Mouse (Mus musculus): ENCODE measurements around the gene Phactr1. TPM values are rescaled to one million over a fixed set of nuclear protein-coding genes. Genes with fewer than 3 reads are reported as not detected.

Phactr1 gene
- polyA plus RNA-seq, 2 experiments, result 3.6 to 6.7 TPM

GRCm38 (mm10) chr13:43167721-43168120 lies 487.3 kb downstream of the Phactr1 start:
- no peak overlapping the region for H3K9ac ChIP-seq (ENCODE audit: low read depth, low read length, severe bottlenecking)
- no peaks in the 10 kb centered on the region for H3K27me3 ChIP-seq (ENCODE audit: control insufficient read depth, insufficient read depth, low read length)
- H3K4me3 ChIP-seq (replicated peaks; ENCODE audit: low read length), result no peak overlapping the region
- no peak overlapping the region for H3K4me2 ChIP-seq (replicated peaks; ENCODE audit: low read depth, low read length, severe bottlenecking)
- no peaks in the 10 kb centered on the region for H3K4me1 ChIP-seq (ENCODE audit: control insufficient read depth, insufficient read depth, low read length)
- 81% methylated on average over 9 of the region's 9 CpGs for WGBS
- no peaks in the 10 kb centered on the region for H3K9me3 ChIP-seq (ENCODE audit: control insufficient read depth, low read length)
- H3K36me3 ChIP-seq (ENCODE audit: control insufficient read depth, insufficient read depth, low read length), result peaks cover 30% of the 10 kb centered on the region
- ATAC-seq (ENCODE audit: low FRiP score, low read depth), result no peak
- TF ChIP-seq POLR2A (IDR thresholded peaks at IDR 0.05; ENCODE audit: borderline replicate concordance, extremely low read depth, insufficient read depth, insufficient read length), result no peak
- DNase-seq (ENCODE audit: low spot score), result no peak
- no peak overlapping the region for H3K27ac ChIP-seq (replicated peaks; ENCODE audit: low read depth, low read length)

- DNase-seq (ENCODE audit: low spot score) (peak; percentile 93), ATAC-seq (ENCODE audit: low FRiP score, low read depth) (peak; percentile 94)
- no peaks in the 10 kb centered on the region for H3K4me1 ChIP-seq (ENCODE audit: control insufficient read depth, insufficient read depth, low read length)
- no peaks in the 10 kb centered on the region for H3K27me3 ChIP-seq (ENCODE audit: control insufficient read depth, insufficient read depth, low read length)
- H3K9ac ChIP-seq (ENCODE audit: low read depth, low read length, severe bottlenecking), result peak within 1 kb of the TSS; percentile 68
- peak within 1 kb of the TSS; percentile 49 for H3K4me3 ChIP-seq (replicated peaks; ENCODE audit: low read length)
- peaks cover 9% of the 10 kb centered on the region for H3K36me3 ChIP-seq (ENCODE audit: control insufficient read depth, insufficient read depth, low read length)
- H3K4me2 ChIP-seq (replicated peaks; ENCODE audit: low read depth, low read length, severe bottlenecking), result peak within 1 kb of the TSS; percentile 56
- peak within 1 kb of the TSS; percentile 61 for H3K27ac ChIP-seq (replicated peaks; ENCODE audit: low read depth, low read length)
- peak; percentile 58; the same call in 1 of the 2 replicates for TF ChIP-seq POLR2A (IDR thresholded peaks at IDR 0.05; ENCODE audit: borderline replicate concordance, extremely low read depth, insufficient read depth, insufficient read length)
- H3K9me3 ChIP-seq (ENCODE audit: control insufficient read depth, low read length), result no peaks in the 10 kb centered on the region
- 2% methylated on average over 48 of the region's 48 CpGs for WGBS
Measured at GRCm38 (mm10) chr13:43171020-43171710, 490.7 kb downstream of the Phactr1 start, which contains the start of gene Tbc1d7. TSS of gene Tbc1d7 (minus strand) at chr13:43171501.

- no peak for DNase-seq (ENCODE audit: low spot score)
- H3K9ac ChIP-seq (ENCODE audit: low read depth, low read length, severe bottlenecking), result no peak overlapping the region; the same call in 1 of the 2 replicates
- no peaks in the 10 kb centered on the region for H3K27me3 ChIP-seq (ENCODE audit: control insufficient read depth, insufficient read depth, low read length)
- no peaks in the 10 kb centered on the region for H3K4me1 ChIP-seq (ENCODE audit: control insufficient read depth, insufficient read depth, low read length)
- H3K4me2 ChIP-seq (replicated peaks; ENCODE audit: low read depth, low read length, severe bottlenecking), result peak overlapping the region; percentile 56
- H3K36me3 ChIP-seq (ENCODE audit: control insufficient read depth, insufficient read depth, low read length), result peaks cover 9% of the 10 kb centered on the region
- peak overlapping the region; percentile 61; the same call in 1 of the 2 replicates for H3K27ac ChIP-seq (replicated peaks; ENCODE audit: low read depth, low read length)
- 41% methylated on average over 14 of the region's 14 CpGs for WGBS
- peak overlapping the region; percentile 49 for H3K4me3 ChIP-seq (replicated peaks; ENCODE audit: low read length)
- TF ChIP-seq POLR2A (IDR thresholded peaks at IDR 0.05; ENCODE audit: borderline replicate concordance, extremely low read depth, insufficient read depth, insufficient read length), result no peak
- no peaks in the 10 kb centered on the region for H3K9me3 ChIP-seq (ENCODE audit: control insufficient read depth, low read length)
- no peak for ATAC-seq (ENCODE audit: low FRiP score, low read depth)
Measured at GRCm38 (mm10) chr13:43172036-43172713, 491.8 kb downstream of the Phactr1 start.

GRCm38 (mm10) chr13:43173262-43173661 lies 492.8 kb downstream of the Phactr1 start:
- WGBS, result 16% methylated on average over 9 of the region's 9 CpGs
- Histone ChIP-seq H3K27me3 (ENCODE audit: control insufficient read depth, insufficient read depth, low read length) (no peaks in the 10 kb centered on the region), H3K27ac (replicated peaks; ENCODE audit: low read depth, low read length) (no peak overlapping the region), H3K9me3 (ENCODE audit: control insufficient read depth, low read length) (no peaks in the 10 kb centered on the region), H3K4me3 (replicated peaks; ENCODE audit: low read length) (no peak overlapping the region), H3K4me1 (ENCODE audit: control insufficient read depth, insufficient read depth, low read length) (no peaks in the 10 kb centered on the region), H3K9ac (ENCODE audit: low read depth, low read length, severe bottlenecking) (no peak overlapping the region), H3K36me3 (ENCODE audit: control insufficient read depth, insufficient read depth, low read length) (peaks cover 7% of the 10 kb centered on the region), H3K4me2 (replicated peaks; ENCODE audit: low read depth, low read length, severe bottlenecking) (no peak overlapping the region)
- DNase-seq (ENCODE audit: low spot score), result peak; percentile 76
- no peak for TF ChIP-seq POLR2A (IDR thresholded peaks at IDR 0.05; ENCODE audit: borderline replicate concordance, extremely low read depth, insufficient read depth, insufficient read length)
- no peak for ATAC-seq (ENCODE audit: low FRiP score, low read depth)

GRCm38 (mm10) chr13:43176676-43177075 lies 496.3 kb downstream of the Phactr1 start:
- WGBS, result 85% methylated on average over 3 of the region's 3 CpGs
- Histone ChIP-seq H3K4me3 (replicated peaks; ENCODE audit: low read length) (no peak overlapping the region), H3K27ac (replicated peaks; ENCODE audit: low read depth, low read length) (no peak overlapping the region), H3K27me3 (ENCODE audit: control insufficient read depth, insufficient read depth, low read length) (no peaks in the 10 kb centered on the region), H3K36me3 (ENCODE audit: control insufficient read depth, insufficient read depth, low read length) (no peaks in the 10 kb centered on the region), H3K4me2 (replicated peaks; ENCODE audit: low read depth, low read length, severe bottlenecking) (no peak overlapping the region), H3K4me1 (ENCODE audit: control insufficient read depth, insufficient read depth, low read length) (no peaks in the 10 kb centered on the region), H3K9ac (ENCODE audit: low read depth, low read length, severe bottlenecking) (no peak overlapping the region), H3K9me3 (ENCODE audit: control insufficient read depth, low read length) (no peaks in the 10 kb centered on the region)
- TF ChIP-seq POLR2A (IDR thresholded peaks at IDR 0.05; ENCODE audit: borderline replicate concordance, extremely low read depth, insufficient read depth, insufficient read length), result no peak
- DNase-seq (ENCODE audit: low spot score), result no peak
- no peak for ATAC-seq (ENCODE audit: low FRiP score, low read depth)
